Comparison of ENCODE assay signal across 9 mouse cellular contexts in genomic region chr3:87154398-87155287, GRCm38 (mm10). TPM values are rescaled to one million over a fixed set of nuclear protein-coding genes. Genes with fewer than 3 reads are reported as not detected.
DNase-seq lines count a peak whose midpoint lies in the region; ATAC-seq and TF ChIP-seq lines count a peak whose summit lies in the region.
"Had no signal": no experiment of that assay in that cellular context is flagged by ENCODE, and none has a peak within 500 bp of the region (broad histone marks: within the 10 kb centered on the region; RNA-seq: fewer than 3 reads in every experiment).

No protein-coding gene starts in this region.

- peaks cover 7% of the 10 kb centered on the region for H3K4me1 ChIP-seq in kidney, adult 2 months (ENCODE audit: control insufficient read depth, insufficient read depth, low read length)
- peaks cover 42% of the 10 kb centered on the region for H3K4me1 ChIP-seq in embryonic facial prominence, embryonic 11.5 days (ENCODE audit: control insufficient read depth, insufficient read depth, low read length)
- H3K4me1 ChIP-seq in hindbrain, embryonic 12.5 days: peaks cover 94% of the 10 kb centered on the region
- H3K4me1 ChIP-seq in midbrain, embryonic 16.5 days (ENCODE audit: control insufficient read depth, insufficient read depth, low read length): peaks cover 80% of the 10 kb centered on the region

- no peak overlapping the region for H3K4me2 ChIP-seq in embryonic facial prominence, embryonic 11.5 days (ENCODE audit: low read depth, low read length)
- H3K4me2 ChIP-seq in hindbrain, embryonic 12.5 days (replicated peaks): no peak overlapping the region
- H3K4me2 ChIP-seq in midbrain, embryonic 16.5 days (ENCODE audit: low read length): peak overlapping the region; percentile 40

- H3K9ac ChIP-seq in embryonic facial prominence, embryonic 11.5 days (replicated peaks; ENCODE audit: low read length): no peak overlapping the region
- no peak overlapping the region for H3K9ac ChIP-seq in hindbrain, embryonic 12.5 days
- peak overlapping the region; percentile 44; the same call in 1 of the 2 replicates for H3K9ac ChIP-seq in midbrain, embryonic 16.5 days (ENCODE audit: low read depth, low read length)

- no peak for DNase-seq in kidney, adult 2 months
- DNase-seq in kidney, adult 9 months: no peak
- no peak for DNase-seq in embryonic facial prominence, embryonic 11.5 days (ENCODE audit: low spot score)
- DNase-seq in ovary, postnatal 10 days (ENCODE audit: low spot score): no peak
- DNase-seq in ovary, postnatal 36 days (ENCODE audit: low spot score): no peak
- no peak for DNase-seq in layer of hippocampus, adult 2 months (ENCODE audit: low spot score in 2 of 2)

- no peak for TF ChIP-seq CTCF in kidney, adult 2 months (conservative IDR thresholded peaks at IDR 0.05; ENCODE audit: insufficient read depth, insufficient read length, low read depth, low read length)
- TF ChIP-seq CTCF in layer of hippocampus, adult 2 months (conservative IDR thresholded peaks at IDR 0.05): no peak

- no peaks in the 10 kb centered on the region for H3K27me3 ChIP-seq in kidney, adult 2 months (replicated peaks; ENCODE audit: control insufficient read depth, insufficient read depth, low read length)
- H3K27me3 ChIP-seq in embryonic facial prominence, embryonic 11.5 days (ENCODE audit: control insufficient read depth, insufficient read depth, low read length): no peaks in the 10 kb centered on the region
- no peaks in the 10 kb centered on the region for H3K27me3 ChIP-seq in hindbrain, embryonic 12.5 days
- H3K27me3 ChIP-seq in midbrain, embryonic 16.5 days (ENCODE audit: control insufficient read depth, insufficient read depth, low read depth, low read length): no peaks in the 10 kb centered on the region

- no peaks in the 10 kb centered on the region for H3K36me3 ChIP-seq in kidney, adult 2 months (ENCODE audit: control insufficient read depth, insufficient read depth, low read length)
- no peaks in the 10 kb centered on the region for H3K36me3 ChIP-seq in embryonic facial prominence, embryonic 11.5 days (replicated peaks; ENCODE audit: control insufficient read depth, insufficient read depth, low read depth, low read length)
- no peaks in the 10 kb centered on the region for H3K36me3 ChIP-seq in hindbrain, embryonic 12.5 days
- no peaks in the 10 kb centered on the region for H3K36me3 ChIP-seq in midbrain, embryonic 16.5 days (ENCODE audit: control insufficient read depth, insufficient read depth, low read length)

- no peak for TF ChIP-seq POLR2A in kidney, adult 2 months (IDR thresholded peaks at IDR 0.05; ENCODE audit: low read depth, low read length)

- ATAC-seq in embryonic facial prominence, embryonic 11.5 days (replicated peaks; ENCODE audit: insufficient number of reproducible peaks, low FRiP score, low TSS enrichment, low read depth): no peak
- ATAC-seq in hindbrain, embryonic 12.5 days (ENCODE audit: low FRiP score): no peak
- peak; percentile 43 for ATAC-seq in midbrain, embryonic 16.5 days

- peak overlapping the region; percentile 51; the same call in 1 of the 2 replicates for H3K27ac ChIP-seq in kidney, adult 2 months (ENCODE audit: insufficient read depth, low read depth, low read length)
- H3K27ac ChIP-seq in embryonic facial prominence, embryonic 11.5 days (replicated peaks; ENCODE audit: low read depth, low read length): peak overlapping the region; percentile 47
- H3K27ac ChIP-seq in hindbrain, embryonic 12.5 days: peak overlapping the region; percentile 70
- H3K27ac ChIP-seq in midbrain, embryonic 16.5 days (ENCODE audit: low read length): peak overlapping the region; percentile 92
- H3K27ac ChIP-seq in layer of hippocampus, adult 2 months: no peak overlapping the region
- H3K27ac ChIP-seq: macrophage had no signal

- 56% methylated on average over 15 of the region's 15 CpGs for WGBS in kidney, adult 2 months
- WGBS in embryonic facial prominence, embryonic 11.5 days: 35% methylated on average over 15 of the region's 15 CpGs
- WGBS in hindbrain, embryonic 12.5 days: 29% methylated on average over 15 of the region's 15 CpGs
- WGBS in midbrain, embryonic 16.5 days: 10% methylated on average over 15 of the region's 15 CpGs

- H3K9me3 ChIP-seq in embryonic facial prominence, embryonic 11.5 days (replicated peaks; ENCODE audit: control insufficient read depth, low read length): no peaks in the 10 kb centered on the region
- H3K9me3 ChIP-seq in hindbrain, embryonic 12.5 days (replicated peaks): no peaks in the 10 kb centered on the region
- H3K9me3 ChIP-seq in midbrain, embryonic 16.5 days (replicated peaks; ENCODE audit: control insufficient read depth, low read length, poor library complexity, severe bottlenecking): no peaks in the 10 kb centered on the region

- H3K4me3 ChIP-seq in kidney, adult 2 months (ENCODE audit: insufficient read depth, low read depth, low read length): no peak overlapping the region
- H3K4me3 ChIP-seq in embryonic facial prominence, embryonic 11.5 days (ENCODE audit: low read depth, low read length): no peak overlapping the region
- H3K4me3 ChIP-seq in hindbrain, embryonic 12.5 days: no peak overlapping the region
- no peak overlapping the region; the same call in 1 of the 2 replicates for H3K4me3 ChIP-seq in midbrain, embryonic 16.5 days (ENCODE audit: low read depth, low read length)
- H3K4me3 ChIP-seq in layer of hippocampus, adult 2 months: no peak overlapping the region

RNA-seq across cellular contexts. Expression of gene Kirrel, which starts 19.9 kb away (rescaled TPM):
- 10.0 and 10.2 TPM in 2 replicates for polyA plus RNA-seq in kidney, adult 2 months (2012; rRNA removed)
- polyA plus RNA-seq in embryonic facial prominence, embryonic 11.5 days (2014; fragmentation: Nextera tagmentation; extraction: Ambion mirVana): 12.0 and 13.4 TPM in 2 replicates
- polyA plus RNA-seq in hindbrain, embryonic 12.5 days (2016; fragmentation: Nextera tagmentation; extraction: Ambion mirVana): 17.3 and 17.7 TPM in 2 replicates
- 5.6 and 6.9 TPM in 2 replicates for polyA plus RNA-seq in midbrain, embryonic 16.5 days (2015; fragmentation: Nextera tagmentation; extraction: Ambion mirVana)
- 1 to 10 TPM; 3.0 to 3.4 TPM for total RNA-seq in layer of hippocampus, adult 2 months (2021)
- polyA plus RNA-seq: macrophage had no signal
